Mouse (Mus musculus): ENCODE data around the gene Gtf2a1l. TPM values are rescaled to one million over a fixed set of nuclear protein-coding genes. Genes with fewer than 3 reads are reported as not detected.

Gene Gtf2a1l
- polyA plus RNA-seq, 1 experiment from 2014 or later: not detected

GRCm38 (mm10) chr17:88670800-88671199 is 2.3 kb downstream of the Gtf2a1l start:
- no peak overlapping the region for H3K27ac ChIP-seq
- 65% methylated on average over 4 of the region's 4 CpGs for WGBS
- peaks cover 5% of the 10 kb centered on the region; the same call in 1 of the 2 replicates for H3K4me1 ChIP-seq
- no peaks in the 10 kb centered on the region for H3K27me3 ChIP-seq (ENCODE audit: insufficient read depth, poor library complexity, severe bottlenecking)
- no peak for DNase-seq (ENCODE audit: low spot score)
- H3K4me3 ChIP-seq: no peak overlapping the region
- no peaks in the 10 kb centered on the region for H3K36me3 ChIP-seq
- H3K9me3 ChIP-seq: no peaks in the 10 kb centered on the region

- Histone ChIP-seq H3K27ac (no peak overlapping the region), H3K36me3 (no peaks in the 10 kb centered on the region), H3K4me1 (no peaks in the 10 kb centered on the region), H3K4me3 (no peak overlapping the region), H3K9me3 (no peaks in the 10 kb centered on the region), H3K27me3 (ENCODE audit: insufficient read depth, poor library complexity, severe bottlenecking) (no peaks in the 10 kb centered on the region)
- DNase-seq (ENCODE audit: low spot score): no peak
- WGBS: 88% methylated on average over 23 of the region's 23 CpGs
These were observed 7.2 kb downstream of the Gtf2a1l start for GRCm38 (mm10) chr17:88675310-88676309.

GRCm38 (mm10) chr17:88688226-88688625 is 19.8 kb downstream of the Gtf2a1l start:
- H3K36me3 ChIP-seq: no peaks in the 10 kb centered on the region
- H3K4me1 ChIP-seq: no peaks in the 10 kb centered on the region
- H3K9me3 ChIP-seq: no peaks in the 10 kb centered on the region

GRCm38 (mm10) chr17:88696656-88697333 is 28.3 kb downstream of the Gtf2a1l start:
- no peak for DNase-seq (ENCODE audit: low spot score)
- Histone ChIP-seq H3K36me3 (no peaks in the 10 kb centered on the region), H3K4me3 (no peak overlapping the region), H3K27ac (no peak overlapping the region), H3K4me1 (no peaks in the 10 kb centered on the region), H3K27me3 (ENCODE audit: insufficient read depth, poor library complexity, severe bottlenecking) (no peaks in the 10 kb centered on the region), H3K9me3 (no peaks in the 10 kb centered on the region)
- WGBS: 59% methylated on average over 9 of the region's 9 CpGs

More at GRCm38 (mm10) chr17:88688226-88688625, 19.8 kb downstream of the Gtf2a1l start:
- DNase-seq (ENCODE audit: low spot score): no peak
- no peaks in the 10 kb centered on the region for H3K27me3 ChIP-seq (ENCODE audit: insufficient read depth, poor library complexity, severe bottlenecking)
- H3K4me3 ChIP-seq: no peak overlapping the region
- no peak overlapping the region for H3K27ac ChIP-seq
- WGBS: 86% methylated on average over 11 of the region's 11 CpGs

GRCm38 (mm10) chr17:88700901-88701300 is 32.4 kb downstream of the Gtf2a1l start:
- Histone ChIP-seq H3K9me3 (no peaks in the 10 kb centered on the region), H3K4me1 (no peaks in the 10 kb centered on the region), H3K27ac (no peak overlapping the region), H3K4me3 (no peak overlapping the region), H3K36me3 (no peaks in the 10 kb centered on the region), H3K27me3 (ENCODE audit: insufficient read depth, poor library complexity, severe bottlenecking) (no peaks in the 10 kb centered on the region)
- DNase-seq (ENCODE audit: low spot score): no peak

GRCm38 (mm10) chr17:88702345-88702744 is 33.9 kb downstream of the Gtf2a1l start:
- no peaks in the 10 kb centered on the region for H3K36me3 ChIP-seq
- H3K27ac ChIP-seq: no peak overlapping the region
- H3K4me1 ChIP-seq: no peaks in the 10 kb centered on the region
- no peak overlapping the region for H3K4me3 ChIP-seq
- 41% methylated on average over 6 of the region's 6 CpGs for WGBS
- H3K9me3 ChIP-seq: no peaks in the 10 kb centered on the region
- H3K27me3 ChIP-seq (ENCODE audit: insufficient read depth, poor library complexity, severe bottlenecking): no peaks in the 10 kb centered on the region
- DNase-seq (ENCODE audit: low spot score): no peak

- no peak overlapping the region for H3K27ac ChIP-seq
- DNase-seq (ENCODE audit: low spot score): no peak
- H3K36me3 ChIP-seq: no peaks in the 10 kb centered on the region
- H3K27me3 ChIP-seq (ENCODE audit: insufficient read depth, poor library complexity, severe bottlenecking): no peaks in the 10 kb centered on the region
- 45% methylated on average over 4 of the region's 4 CpGs for WGBS
- H3K9me3 ChIP-seq: no peaks in the 10 kb centered on the region
- H3K4me1 ChIP-seq: no peaks in the 10 kb centered on the region
- H3K4me3 ChIP-seq: no peak overlapping the region
These were observed 34.7 kb downstream of the Gtf2a1l start for GRCm38 (mm10) chr17:88703112-88703511.

GRCm38 (mm10) chr17:88706231-88706649 is 37.8 kb downstream of the Gtf2a1l start:
- Histone ChIP-seq H3K4me1 (no peaks in the 10 kb centered on the region), H3K27me3 (ENCODE audit: insufficient read depth, poor library complexity, severe bottlenecking) (no peaks in the 10 kb centered on the region), H3K27ac (no peak overlapping the region), H3K36me3 (no peaks in the 10 kb centered on the region), H3K4me3 (no peak overlapping the region), H3K9me3 (no peaks in the 10 kb centered on the region)
- WGBS: 56% methylated on average over 8 of the region's 8 CpGs
- DNase-seq (ENCODE audit: low spot score): no peak

- 75% methylated on average over 8 of the region's 8 CpGs for WGBS
- Histone ChIP-seq H3K36me3 (no peaks in the 10 kb centered on the region), H3K27ac (no peak overlapping the region), H3K4me3 (no peak overlapping the region), H3K9me3 (no peaks in the 10 kb centered on the region), H3K4me1 (no peaks in the 10 kb centered on the region), H3K27me3 (ENCODE audit: insufficient read depth, poor library complexity, severe bottlenecking) (0 out of 2 replicates have a peak, but pooled peaks cover 6% of the 10 kb centered on the region)
- DNase-seq (ENCODE audit: low spot score): no peak
These were observed 81.2 kb downstream of the Gtf2a1l start for GRCm38 (mm10) chr17:88749646-88750045.

- Histone ChIP-seq H3K27me3 (ENCODE audit: insufficient read depth, poor library complexity, severe bottlenecking) (peaks cover 22% of the 10 kb centered on the region; the same call in 1 of the 2 replicates), H3K4me3 (peak overlapping the region; percentile 27; the same call in 1 of the 2 replicates), H3K9me3 (no peaks in the 10 kb centered on the region), H3K36me3 (no peaks in the 10 kb centered on the region), H3K4me1 (peaks cover 3% of the 10 kb centered on the region; the same call in 1 of the 2 replicates), H3K27ac (no peak overlapping the region)
- peak; percentile 78 for DNase-seq (ENCODE audit: low spot score)
- 9% methylated on average over 17 of the region's 17 CpGs for WGBS
These were observed 84.5 kb downstream of the Gtf2a1l start for GRCm38 (mm10) chr17:88752827-88753471.

GRCm38 (mm10) chr17:88753472-88753857 is 85.0 kb downstream of the Gtf2a1l start:
- Histone ChIP-seq H3K36me3 (no peaks in the 10 kb centered on the region), H3K4me1 (peaks cover 8% of the 10 kb centered on the region; the same call in 1 of the 2 replicates), H3K27ac (no peak overlapping the region), H3K27me3 (ENCODE audit: insufficient read depth, poor library complexity, severe bottlenecking) (peaks cover 22% of the 10 kb centered on the region; the same call in 1 of the 2 replicates), H3K9me3 (no peaks in the 10 kb centered on the region), H3K4me3 (peak overlapping the region; percentile 27; the same call in 1 of the 2 replicates)
- 52% methylated on average over 12 of the region's 12 CpGs for WGBS
- DNase-seq (ENCODE audit: low spot score): peak; percentile 73

GRCm38 (mm10) chr17:88755776-88756175 is 87.3 kb downstream of the Gtf2a1l start:
- no peaks in the 10 kb centered on the region for H3K9me3 ChIP-seq
- no peak for DNase-seq (ENCODE audit: low spot score)
- WGBS: 63% methylated on average over 6 of the region's 6 CpGs
- peaks cover 22% of the 10 kb centered on the region; the same call in 1 of the 2 replicates for H3K27me3 ChIP-seq (ENCODE audit: insufficient read depth, poor library complexity, severe bottlenecking)
- H3K4me3 ChIP-seq: no peak overlapping the region
- no peak overlapping the region for H3K27ac ChIP-seq
- peaks cover 10% of the 10 kb centered on the region; the same call in 1 of the 2 replicates for H3K4me1 ChIP-seq
- no peaks in the 10 kb centered on the region for H3K36me3 ChIP-seq

All from heart, embryonic 10.5 days (tissue).